Mouse (Mus musculus) heart, embryonic 12.5 days (tissue): ENCODE data around the gene Etv4. TPM values are rescaled to one million over a fixed set of nuclear protein-coding genes. Genes with fewer than 3 reads are reported as not detected.
A peak's percentile ranks its signal among the peaks of the same experiment; 100 is the strongest.

ENCODE experiments used
- ATAC-seq: fragments of 200-750 bp; cut with Nextera tagmentation; 2 replicates; pipeline ENCODE4 v1.8.0; 2017; ENCODE audit warnings: moderate TSS enrichment, moderate library complexity; ENCODE audit not compliant: insufficient number of reproducible peaks, low FRiP score
- H3K27ac ChIP-seq: fragments of 300-500 bp; sonication (generic); 2 replicates; pipeline ENCODE4 v1.5.1; 2016; ENCODE audit warnings: mild to moderate bottlenecking, moderate library complexity; ENCODE audit not compliant: poor library complexity, severe bottlenecking
- H3K27me3 ChIP-seq: fragments of 300-500 bp; sonication (generic); replicated peaks from 2 replicates; pipeline ENCODE4 v1.6.1; 2016; ENCODE audit warnings: mild to moderate bottlenecking, moderate library complexity
- H3K36me3 ChIP-seq: fragments of 300-500 bp; sonication (generic); 2 replicates; pipeline ENCODE4 v1.6.1; 2016; ENCODE audit warnings: mild to moderate bottlenecking, moderate library complexity
- H3K4me1 ChIP-seq: fragments of 300-500 bp; sonication (generic); replicated peaks from 2 replicates; pipeline ENCODE4 v1.6.1; 2016; ENCODE audit warnings: mild to moderate bottlenecking
- H3K4me2 ChIP-seq: fragments of 300-500 bp; sonication (generic); 2 replicates; pipeline ENCODE4 v1.6.1; 2016; ENCODE audit warnings: mild to moderate bottlenecking, moderate library complexity
- H3K4me3 ChIP-seq: fragments of 300-500 bp; sonication (generic); 2 replicates; pipeline ENCODE4 v1.5.1; 2016; ENCODE audit warnings: mild to moderate bottlenecking
- H3K9ac ChIP-seq: fragments of 300-500 bp; sonication (generic); 2 replicates; pipeline ENCODE4 v1.6.1; 2016; ENCODE audit warnings: mild to moderate bottlenecking, moderate library complexity
- H3K9me3 ChIP-seq: fragments of 300-500 bp; sonication (generic); replicated peaks from 2 replicates; pipeline ENCODE4 v1.6.1; 2016; ENCODE audit warnings: mild to moderate bottlenecking, moderate library complexity
- WGBS: fragments of 180-500 bp; shearing (Covaris S2); methylation state at CpG from one replicate; pipeline ENCODE4 v1.1.7; 2016; 5-methylcytosine and 5-hydroxymethylcytosine counted together
- polyA plus RNA-seq: library from polyadenylated mRNA; unstranded; fragments of >200 nt; fragmentation: Nextera tagmentation; extraction: Ambion mirVana; gene quantifications from 2 replicates; pipeline ENCODE4 v1.2.1, GENCODE M21; 2016

The Etv4 gene
- 10.0 and 10.3 TPM in 2 replicates for polyA plus RNA-seq

DNA sequence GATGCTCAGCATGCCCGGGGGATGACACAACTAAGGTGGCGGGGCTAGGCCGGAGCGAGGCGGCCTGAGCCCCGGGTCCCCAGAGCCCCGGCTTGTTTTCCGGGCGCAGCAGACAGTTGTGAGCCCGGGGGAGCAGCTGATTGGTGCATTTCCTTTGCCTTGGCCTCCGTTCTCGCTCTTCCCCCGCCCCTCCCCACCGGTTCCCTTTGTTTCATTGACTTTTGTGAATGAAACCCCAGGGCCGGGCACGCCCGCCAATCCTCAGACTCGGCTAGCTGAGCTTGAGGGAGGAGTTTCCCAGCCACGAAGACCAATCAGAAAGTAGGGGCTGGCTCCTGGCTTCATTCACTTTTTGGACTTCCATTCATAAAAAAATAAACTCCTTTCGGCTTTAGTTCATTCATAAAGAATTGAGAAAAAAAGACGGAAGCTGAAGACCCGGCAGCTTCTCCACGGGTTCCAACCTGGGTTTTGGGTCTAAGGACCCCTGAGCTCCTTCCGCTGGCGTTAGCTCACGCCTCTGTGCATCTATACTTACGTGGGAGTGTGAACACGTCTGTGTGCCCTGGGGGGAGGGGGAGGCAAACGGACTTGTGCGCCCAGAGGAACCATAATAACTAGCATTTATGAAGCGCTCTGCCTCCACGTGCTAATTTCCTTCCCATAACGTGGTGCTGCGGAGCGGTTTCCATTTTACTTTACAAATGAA is at the start of gene Etv4:
Gene Etv4 (minus strand): TSS at position 229 of the 709 bp plus-strand sequence.
- Histone ChIP-seq H3K4me1 (peaks cover 25% of the 10 kb centered on the region), H3K27me3 (peaks cover 57% of the 10 kb centered on the region), H3K4me2 (peak within 1 kb of the TSS; percentile 97), H3K9me3 (no peaks in the 10 kb centered on the region), H3K4me3 (peak within 1 kb of the TSS; percentile 57), H3K9ac (peak within 1 kb of the TSS; percentile 74), H3K36me3 (no peaks in the 10 kb centered on the region), H3K27ac (peak within 1 kb of the TSS; percentile 54)
- WGBS, result under 1% methylated on average over 35 of the region's 35 CpGs
- peak; percentile 82 for ATAC-seq

DNA sequence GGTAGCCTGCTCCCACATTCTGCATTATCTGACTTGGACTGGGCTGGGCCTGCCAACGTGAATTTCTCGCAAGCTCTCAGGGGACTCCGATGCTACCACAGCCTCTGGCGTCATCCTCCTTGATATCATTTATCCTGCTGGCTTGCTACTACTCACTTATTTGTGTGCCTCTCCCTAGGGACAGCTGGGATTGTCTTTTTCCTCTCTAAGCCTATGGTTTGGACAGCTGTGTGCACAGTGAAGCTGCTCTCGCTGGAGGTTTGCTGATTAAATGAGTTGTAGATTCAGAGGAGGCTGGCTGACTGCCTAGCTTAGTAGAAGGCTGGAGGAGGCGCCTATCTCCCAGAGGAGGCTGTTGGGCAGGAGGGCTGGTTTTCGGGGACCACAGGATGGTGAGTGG is 46.8 kb upstream of the Etv4 start:
- no peak for ATAC-seq
- Histone ChIP-seq H3K9ac (no peak overlapping the region; the same call in 1 of the 2 replicates), H3K4me3 (no peak overlapping the region), H3K9me3 (no peaks in the 10 kb centered on the region), H3K27me3 (no peaks in the 10 kb centered on the region), H3K36me3 (no peaks in the 10 kb centered on the region), H3K27ac (peak overlapping the region; percentile 80), H3K4me2 (0 out of 2 replicates have a peak overlapping the region, but pooled peaks have one; percentile 3), H3K4me1 (peaks cover 43% of the 10 kb centered on the region)
- WGBS, result 39% methylated on average over 7 of the region's 7 CpGs

DNA sequence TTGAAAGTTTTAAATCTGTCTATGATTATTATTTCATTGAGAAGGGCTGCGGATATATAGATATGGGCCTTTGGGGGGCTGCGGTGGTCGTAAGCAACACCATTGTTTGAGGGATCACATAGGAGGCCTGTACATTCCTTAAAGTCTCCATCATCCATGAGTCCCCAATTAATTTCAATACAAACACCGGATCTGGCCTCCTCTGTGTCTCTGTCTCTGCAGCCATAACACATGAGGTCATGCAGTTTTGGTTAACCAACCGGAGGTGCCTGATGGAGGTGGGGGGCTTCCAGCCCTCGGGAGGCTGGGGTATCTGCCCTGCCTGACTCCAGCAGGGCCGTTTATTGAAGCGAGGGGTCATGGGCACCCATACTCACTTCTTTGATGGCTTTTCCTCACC is 45.4 kb upstream of the Etv4 start:
- Histone ChIP-seq H3K4me2 (peak overlapping the region; percentile 33), H3K9ac (no peak overlapping the region), H3K27ac (peak overlapping the region; percentile 80), H3K27me3 (no peaks in the 10 kb centered on the region), H3K9me3 (no peaks in the 10 kb centered on the region), H3K4me3 (no peak overlapping the region), H3K4me1 (peaks cover 43% of the 10 kb centered on the region), H3K36me3 (no peaks in the 10 kb centered on the region)
- WGBS, result 63% methylated on average over 8 of the region's 8 CpGs
- no peak for ATAC-seq

DNA sequence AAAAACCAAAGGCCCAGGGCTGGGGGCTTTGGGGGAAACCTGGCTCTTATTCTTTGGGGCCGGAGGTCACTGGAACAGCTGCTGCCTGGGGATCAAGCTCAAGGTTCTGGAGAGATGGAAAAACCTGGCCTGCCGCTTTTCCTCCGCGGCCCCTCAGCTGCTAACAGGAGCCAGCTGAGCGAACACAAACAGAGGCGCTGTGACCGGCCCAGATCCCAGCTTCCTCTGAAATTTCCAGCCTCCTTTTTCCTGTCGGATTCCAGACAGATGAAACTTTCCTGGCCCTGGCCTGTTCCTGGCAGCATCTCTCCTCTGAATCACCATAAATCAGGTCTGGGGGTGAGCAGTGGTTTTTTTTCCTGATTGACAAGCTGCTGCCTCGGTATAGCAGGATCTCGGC is 44.9 kb upstream of the Etv4 start:
- peak; percentile 68 for ATAC-seq
- no peaks in the 10 kb centered on the region for H3K9me3 ChIP-seq
- H3K4me2 ChIP-seq, result peak overlapping the region; percentile 33
- H3K4me3 ChIP-seq, result no peak overlapping the region
- no peak overlapping the region for H3K9ac ChIP-seq
- H3K36me3 ChIP-seq, result no peaks in the 10 kb centered on the region
- peak overlapping the region; percentile 80 for H3K27ac ChIP-seq
- no peaks in the 10 kb centered on the region for H3K27me3 ChIP-seq
- 16% methylated on average over 10 of the region's 10 CpGs for WGBS
- H3K4me1 ChIP-seq, result peaks cover 39% of the 10 kb centered on the region

DNA sequence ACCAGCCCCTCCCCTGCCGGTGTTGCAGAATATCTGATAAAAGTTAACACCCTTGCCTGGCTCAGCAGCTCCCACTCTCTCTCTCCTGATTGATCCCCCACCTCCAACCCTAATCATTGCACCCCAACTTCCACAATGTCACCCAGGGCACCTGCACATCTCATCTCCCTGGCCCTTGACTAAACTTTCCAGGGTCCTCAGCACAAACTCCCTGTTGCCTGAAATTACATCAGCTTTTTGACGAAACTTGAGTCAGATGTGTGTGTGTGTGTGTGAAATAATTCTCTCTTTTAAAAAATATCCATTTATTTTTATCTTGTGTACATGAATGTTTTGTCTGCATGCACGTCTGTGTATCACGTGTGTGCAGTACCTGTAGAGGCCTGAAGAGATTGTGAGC is 43.5 kb upstream of the Etv4 start:
- ATAC-seq, result no peak
- H3K4me1 ChIP-seq, result peaks cover 29% of the 10 kb centered on the region
- no peaks in the 10 kb centered on the region for H3K27me3 ChIP-seq
- no peak overlapping the region for H3K4me3 ChIP-seq
- H3K27ac ChIP-seq, result no peak overlapping the region
- H3K9me3 ChIP-seq, result no peaks in the 10 kb centered on the region
- WGBS, result 78% methylated on average over 4 of the region's 4 CpGs
- H3K36me3 ChIP-seq, result no peaks in the 10 kb centered on the region
- H3K4me2 ChIP-seq, result no peak overlapping the region
- no peak overlapping the region for H3K9ac ChIP-seq

GRCm38 (mm10) chr11:101823210-101823609 is 38.0 kb upstream of the Etv4 start:
- WGBS, result 67% methylated on average over 3 of the region's 3 CpGs
- Histone ChIP-seq H3K36me3 (no peaks in the 10 kb centered on the region), H3K4me3 (no peak overlapping the region), H3K9me3 (peaks cover 7% of the 10 kb centered on the region; the same call in 1 of the 2 replicates), H3K9ac (no peak overlapping the region), H3K4me2 (no peak overlapping the region), H3K27me3 (no peaks in the 10 kb centered on the region), H3K27ac (no peak overlapping the region), H3K4me1 (peaks cover 17% of the 10 kb centered on the region)
- ATAC-seq, result no peak

GRCm38 (mm10) chr11:101820899-101821298 is 35.7 kb upstream of the Etv4 start:
- ATAC-seq, result peak; percentile 18; the same call in 1 of the 2 replicates
- peak overlapping the region; percentile 51 for H3K27ac ChIP-seq

GRCm38 (mm10) chr11:101819853-101820252 is 34.7 kb upstream of the Etv4 start:
- H3K9ac ChIP-seq, result no peak overlapping the region
- no peaks in the 10 kb centered on the region for H3K36me3 ChIP-seq
- no peaks in the 10 kb centered on the region for H3K27me3 ChIP-seq
- peaks cover 28% of the 10 kb centered on the region for H3K4me1 ChIP-seq
- ATAC-seq, result no peak
- H3K4me3 ChIP-seq, result no peak overlapping the region
- H3K27ac ChIP-seq, result no peak overlapping the region
- H3K4me2 ChIP-seq, result no peak overlapping the region
- H3K9me3 ChIP-seq, result peaks cover 7% of the 10 kb centered on the region; the same call in 1 of the 2 replicates

More at GRCm38 (mm10) chr11:101820899-101821298, 35.7 kb upstream of the Etv4 start:
- H3K4me2 ChIP-seq, result peak overlapping the region; percentile 50
- no peaks in the 10 kb centered on the region for H3K27me3 ChIP-seq
- H3K36me3 ChIP-seq, result no peaks in the 10 kb centered on the region
- H3K4me1 ChIP-seq, result peaks cover 17% of the 10 kb centered on the region
- peaks cover 7% of the 10 kb centered on the region; the same call in 1 of the 2 replicates for H3K9me3 ChIP-seq
- H3K4me3 ChIP-seq, result peak overlapping the region; percentile 16; the same call in 1 of the 2 replicates
- WGBS, result 14% methylated on average over 11 of the region's 11 CpGs
- no peak overlapping the region; the same call in 1 of the 2 replicates for H3K9ac ChIP-seq

GRCm38 (mm10) chr11:101815103-101816085 is 30.2 kb upstream of the Etv4 start:
- H3K9ac ChIP-seq, result no peak overlapping the region
- H3K4me2 ChIP-seq, result peak overlapping the region; percentile 61
- 18% methylated on average over 22 of the region's 22 CpGs for WGBS
- ATAC-seq, result 0 out of 2 replicates have a peak, but pooled peaks have one; percentile 23
- peaks cover 10% of the 10 kb centered on the region for H3K9me3 ChIP-seq
- no peak overlapping the region for H3K4me3 ChIP-seq
- peak overlapping the region; percentile 12; the same call in 1 of the 2 replicates for H3K27ac ChIP-seq
- peaks cover 7% of the 10 kb centered on the region for H3K27me3 ChIP-seq
- H3K36me3 ChIP-seq, result no peaks in the 10 kb centered on the region
- H3K4me1 ChIP-seq, result peaks cover 21% of the 10 kb centered on the region

- Histone ChIP-seq H3K27me3 (peaks cover 15% of the 10 kb centered on the region), H3K9me3 (peaks cover 6% of the 10 kb centered on the region; the same call in 1 of the 2 replicates), H3K4me3 (peak overlapping the region; percentile 35), H3K4me2 (peak overlapping the region; percentile 61), H3K27ac (0 out of 2 replicates have a peak overlapping the region, but pooled peaks have one; percentile 22), H3K4me1 (peaks cover 19% of the 10 kb centered on the region), H3K9ac (peak overlapping the region; percentile 58), H3K36me3 (no peaks in the 10 kb centered on the region)
- WGBS, result 17% methylated on average over 23 of the region's 23 CpGs
- peak; percentile 43; the same call in 1 of the 2 replicates for ATAC-seq
These were observed 29.4 kb upstream of the Etv4 start for GRCm38 (mm10) chr11:101814375-101815102.
